Mouse (Mus musculus) embryonic facial prominence, embryonic 10.5 days (tissue): ENCODE results near the gene Ints12. TPM values are rescaled to one million over a fixed set of nuclear protein-coding genes. Genes with fewer than 3 reads are reported as not detected.

Experiments
- DNase-seq: peaks from one replicate; pipeline ENCODE4 v3.0.0-alpha.2; 2017; ENCODE audit warnings: low spot score
- H3K27ac ChIP-seq: fragments of 300-500 bp; sonication (generic); replicated peaks from 2 replicates; pipeline ENCODE4 v1.5.1; 2016; ENCODE audit warnings: mild to moderate bottlenecking
- H3K27me3 ChIP-seq: fragments of 300-500 bp; sonication (generic); replicated peaks from 2 replicates; pipeline ENCODE4 v1.6.1; 2016; ENCODE audit warnings: low read depth, mild to moderate bottlenecking; ENCODE audit not compliant: poor library complexity, severe bottlenecking
- H3K36me3 ChIP-seq: fragments of 300-500 bp; sonication (generic); replicated peaks from 2 replicates; pipeline ENCODE4 v1.6.1; 2016; ENCODE audit warnings: mild to moderate bottlenecking, moderate library complexity
- H3K4me1 ChIP-seq: fragments of 300-500 bp; sonication (generic); 2 replicates; pipeline ENCODE4 v1.6.1; 2016
- H3K4me3 ChIP-seq: fragments of 300-500 bp; sonication (generic); 2 replicates; pipeline ENCODE4 v1.5.1; 2016; ENCODE audit warnings: mild to moderate bottlenecking, moderate library complexity
- H3K9me3 ChIP-seq: fragments of 300-500 bp; sonication (generic); 2 replicates; pipeline ENCODE4 v1.6.1; 2016; ENCODE audit warnings: mild to moderate bottlenecking
- WGBS: fragments of 180-500 bp; shearing (Covaris S2); methylation state at CpG from one replicate; pipeline ENCODE4 v1.1.7; 2016; 5-methylcytosine and 5-hydroxymethylcytosine counted together
- polyA plus RNA-seq: library from polyadenylated mRNA; unstranded; fragments of >200 nt; fragmentation: Nextera tagmentation; extraction: Ambion mirVana; gene quantifications from 2 replicates; pipeline ENCODE4 v1.2.1, GENCODE M21; 2016

The Ints12 gene
- polyA plus RNA-seq, 1 experiment from 2014 or later: 22.5 TPM

- H3K4me1 ChIP-seq: no peaks in the 10 kb centered on the region
- H3K9me3 ChIP-seq: no peaks in the 10 kb centered on the region
- WGBS: 89% methylated on average over 2 of the region's 2 CpGs
- H3K27me3 ChIP-seq: no peaks in the 10 kb centered on the region
- DNase-seq: no peak
- no peak overlapping the region for H3K27ac ChIP-seq
- no peak overlapping the region for H3K4me3 ChIP-seq
- H3K36me3 ChIP-seq: peaks cover 77% of the 10 kb centered on the region
These were observed 7.3 kb downstream of the Ints12 start for GRCm38 (mm10) chr3:133098909-133099308.

GRCm38 (mm10) chr3:133103768-133104167, 12.1 kb downstream of the Ints12 start:
- H3K9me3 ChIP-seq: no peaks in the 10 kb centered on the region
- DNase-seq: no peak
- H3K27ac ChIP-seq: no peak overlapping the region
- no peaks in the 10 kb centered on the region for H3K27me3 ChIP-seq
- H3K36me3 ChIP-seq: peaks cover 95% of the 10 kb centered on the region
- no peaks in the 10 kb centered on the region for H3K4me1 ChIP-seq
- H3K4me3 ChIP-seq: no peak overlapping the region
- WGBS: 92% methylated on average over 3 of the region's 3 CpGs

GRCm38 (mm10) chr3:133104436-133104835, 12.8 kb downstream of the Ints12 start:
- Histone ChIP-seq H3K27me3 (no peaks in the 10 kb centered on the region), H3K4me1 (no peaks in the 10 kb centered on the region), H3K9me3 (no peaks in the 10 kb centered on the region), H3K27ac (no peak overlapping the region), H3K36me3 (peaks cover 95% of the 10 kb centered on the region), H3K4me3 (no peak overlapping the region)
- 87% methylated on average over 3 of the region's 3 CpGs for WGBS
- DNase-seq: no peak

GRCm38 (mm10) chr3:133108731-133109130, 17.1 kb downstream of the Ints12 start:
- Histone ChIP-seq H3K27ac (no peak overlapping the region), H3K9me3 (no peaks in the 10 kb centered on the region), H3K4me1 (no peaks in the 10 kb centered on the region), H3K4me3 (no peak overlapping the region), H3K36me3 (peaks cover 65% of the 10 kb centered on the region), H3K27me3 (no peaks in the 10 kb centered on the region)
- DNase-seq: no peak
- WGBS: 96% methylated on average over 4 of the region's 4 CpGs

- peaks cover 54% of the 10 kb centered on the region for H3K36me3 ChIP-seq
These were observed 18.2 kb downstream of the Ints12 start for GRCm38 (mm10) chr3:133109844-133110243.

GRCm38 (mm10) chr3:133111741-133112140, 20.1 kb downstream of the Ints12 start:
- H3K9me3 ChIP-seq: no peaks in the 10 kb centered on the region
- H3K27me3 ChIP-seq: no peaks in the 10 kb centered on the region
- H3K36me3 ChIP-seq: peaks cover 36% of the 10 kb centered on the region
- no peak overlapping the region for H3K27ac ChIP-seq
- H3K4me1 ChIP-seq: no peaks in the 10 kb centered on the region
- peak; percentile 10 for DNase-seq
- 40% methylated on average over 2 of the region's 2 CpGs for WGBS
- H3K4me3 ChIP-seq: no peak overlapping the region

More at GRCm38 (mm10) chr3:133109844-133110243, 18.2 kb downstream of the Ints12 start:
- Histone ChIP-seq H3K27me3 (no peaks in the 10 kb centered on the region), H3K9me3 (no peaks in the 10 kb centered on the region), H3K4me1 (no peaks in the 10 kb centered on the region), H3K4me3 (no peak overlapping the region), H3K27ac (no peak overlapping the region)
- WGBS: 91% methylated on average over 4 of the region's 4 CpGs
- no peak for DNase-seq

- Histone ChIP-seq H3K4me3 (no peak overlapping the region), H3K9me3 (no peaks in the 10 kb centered on the region), H3K27me3 (no peaks in the 10 kb centered on the region), H3K36me3 (peaks cover 21% of the 10 kb centered on the region), H3K27ac (no peak overlapping the region), H3K4me1 (no peaks in the 10 kb centered on the region)
- WGBS: 43% methylated on average over 1 of the region's 1 CpGs
- no peak for DNase-seq
These were observed 21.6 kb downstream of the Ints12 start for GRCm38 (mm10) chr3:133113281-133113680.

- H3K4me3 ChIP-seq: no peak overlapping the region
- no peaks in the 10 kb centered on the region for H3K4me1 ChIP-seq
- no peak overlapping the region for H3K27ac ChIP-seq
- no peak for DNase-seq
- H3K27me3 ChIP-seq: no peaks in the 10 kb centered on the region
- no peaks in the 10 kb centered on the region for H3K9me3 ChIP-seq
- 92% methylated on average over 5 of the region's 5 CpGs for WGBS
- no peaks in the 10 kb centered on the region for H3K36me3 ChIP-seq
These were observed 39.7 kb downstream of the Ints12 start for GRCm38 (mm10) chr3:133131372-133131771.

- Histone ChIP-seq H3K27ac (no peak overlapping the region), H3K27me3 (no peaks in the 10 kb centered on the region), H3K4me1 (no peaks in the 10 kb centered on the region), H3K36me3 (no peaks in the 10 kb centered on the region), H3K9me3 (no peaks in the 10 kb centered on the region), H3K4me3 (no peak overlapping the region)
- no peak for DNase-seq
- WGBS: 80% methylated on average over 8 of the region's 8 CpGs
These were observed 41.0 kb downstream of the Ints12 start for GRCm38 (mm10) chr3:133132611-133133010.

- Histone ChIP-seq H3K4me1 (no peaks in the 10 kb centered on the region), H3K4me3 (no peak overlapping the region), H3K27ac (no peak overlapping the region), H3K27me3 (no peaks in the 10 kb centered on the region), H3K9me3 (no peaks in the 10 kb centered on the region), H3K36me3 (no peaks in the 10 kb centered on the region)
- 92% methylated on average over 6 of the region's 6 CpGs for WGBS
- DNase-seq: no peak
These were observed 50.2 kb downstream of the Ints12 start for GRCm38 (mm10) chr3:133141877-133142276.

- no peak for DNase-seq
- Histone ChIP-seq H3K9me3 (no peaks in the 10 kb centered on the region), H3K27me3 (no peaks in the 10 kb centered on the region), H3K27ac (no peak overlapping the region), H3K36me3 (no peaks in the 10 kb centered on the region), H3K4me1 (no peaks in the 10 kb centered on the region), H3K4me3 (no peak overlapping the region)
- WGBS: 89% methylated on average over 6 of the region's 6 CpGs
These were observed 53.0 kb downstream of the Ints12 start for GRCm38 (mm10) chr3:133144511-133145147.

GRCm38 (mm10) chr3:133151629-133152028, 60.0 kb downstream of the Ints12 start:
- no peak for DNase-seq
- no peaks in the 10 kb centered on the region for H3K27me3 ChIP-seq
- no peaks in the 10 kb centered on the region for H3K36me3 ChIP-seq
- no peak overlapping the region for H3K27ac ChIP-seq
- 87% methylated on average over 6 of the region's 6 CpGs for WGBS
- no peaks in the 10 kb centered on the region for H3K4me1 ChIP-seq
- no peak overlapping the region for H3K4me3 ChIP-seq
- H3K9me3 ChIP-seq: no peaks in the 10 kb centered on the region

GRCm38 (mm10) chr3:133152831-133153230, 61.2 kb downstream of the Ints12 start:
- H3K27me3 ChIP-seq: no peaks in the 10 kb centered on the region
- no peaks in the 10 kb centered on the region for H3K4me1 ChIP-seq
- WGBS: 71% methylated on average over 1 of the region's 1 CpGs
- no peak overlapping the region for H3K4me3 ChIP-seq
- no peak overlapping the region for H3K27ac ChIP-seq
- no peaks in the 10 kb centered on the region for H3K9me3 ChIP-seq
- no peaks in the 10 kb centered on the region for H3K36me3 ChIP-seq
- no peak for DNase-seq
